In the genomic region with DNA sequence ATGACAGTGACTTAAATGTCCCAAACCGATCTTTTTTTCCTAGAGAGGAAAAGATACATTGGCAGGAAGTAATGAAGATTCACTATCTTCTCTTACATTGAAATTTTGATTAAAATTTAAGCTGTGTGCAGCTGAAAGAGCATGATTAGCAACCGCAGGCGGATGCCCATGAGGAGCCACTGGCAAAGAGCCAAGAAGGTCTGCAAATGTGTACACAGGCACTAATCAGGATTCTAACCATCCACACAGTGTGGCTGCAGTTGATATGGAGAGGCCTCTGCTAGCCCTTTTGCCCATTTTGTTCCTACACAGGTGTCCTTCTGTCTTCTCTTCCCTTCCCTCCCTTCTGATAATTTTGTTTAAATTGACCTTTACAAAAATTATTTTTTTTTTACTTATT, we compare ENCODE assay signal across 24 mouse cellular contexts.
A peak's percentile ranks its signal among the peaks of the same experiment; 100 is the strongest.
DNase-seq lines count a peak whose midpoint lies in the region; ATAC-seq and TF ChIP-seq lines count a peak whose summit lies in the region.
"Had no signal": no experiment of that assay in that cellular context is flagged by ENCODE, and none has a peak within 500 bp of the region (broad histone marks: within the 10 kb centered on the region; RNA-seq: fewer than 3 reads in every experiment).

No protein-coding gene starts in this region.

- H3K27ac ChIP-seq in midbrain, postnatal 0 days (ENCODE audit: low read depth, low read length) = no peak overlapping the region
- H3K27ac ChIP-seq in midbrain, embryonic 15.5 days = no peak overlapping the region
- H3K27ac ChIP-seq: forebrain, embryonic 13.5 days; hindbrain, embryonic 12.5 days; kidney, embryonic 15.5 days; limb, embryonic 13.5 days; midbrain, embryonic 10.5 days had no signal

- WGBS in midbrain, postnatal 0 days = 35% methylated on average over 3 of the region's 3 CpGs
- 51% methylated on average over 3 of the region's 3 CpGs for WGBS in midbrain, embryonic 15.5 days

- no peak for ATAC-seq in midbrain, postnatal 0 days (ENCODE audit: low FRiP score)
- ATAC-seq in midbrain, embryonic 15.5 days (replicated peaks) = no peak
- ATAC-seq: forebrain, embryonic 13.5 days; intestine, postnatal 0 days had no signal

- H3K4me2 ChIP-seq in midbrain, postnatal 0 days (ENCODE audit: low read depth, low read length, poor library complexity, severe bottlenecking) = no peak overlapping the region
- no peak overlapping the region for H3K4me2 ChIP-seq in midbrain, embryonic 15.5 days
- H3K4me2 ChIP-seq: forebrain, embryonic 13.5 days; heart, embryonic 11.5 days; hindbrain, embryonic 12.5 days; kidney, embryonic 15.5 days; limb, embryonic 13.5 days; liver, embryonic 11.5 days had no signal

- no peak for TF ChIP-seq POLR2A in brain, embryonic 14.5 days (IDR thresholded peaks at IDR 0.05; ENCODE audit: borderline replicate concordance, extremely low read depth, insufficient read depth, insufficient read length, poor library complexity, severe bottlenecking)

- peak; percentile 17 for DNase-seq in kidney, postnatal 14 days
- no peak for DNase-seq in kidney, adult 11 months
- DNase-seq in midbrain, postnatal 0 days (ENCODE audit: low spot score) = peak; percentile 51
- DNase-seq in brain, embryonic 14.5 days (ENCODE audit: low read depth) = peak; percentile 72
- no peak for DNase-seq in frontal cortex, postnatal 14 days (ENCODE audit: low spot score in 2 of 2)
- DNase-seq: adrenal gland, postnatal 14 days; cerebellum, adult 18-20 months; cerebellum, postnatal 36 days; gastrocnemius, postnatal 36 days; heart, adult 18-20 months; heart, postnatal 36 days; layer of hippocampus, adult 9-11 months; lung, postnatal 4 days; thymus, postnatal 4 days had no signal

- no peak overlapping the region for H3K4me3 ChIP-seq in midbrain, postnatal 0 days (ENCODE audit: low read depth, low read length)
- H3K4me3 ChIP-seq in midbrain, embryonic 15.5 days = no peak overlapping the region
- H3K4me3 ChIP-seq: forebrain, embryonic 13.5 days; hindbrain, embryonic 12.5 days; kidney, embryonic 15.5 days; limb, embryonic 13.5 days; midbrain, embryonic 10.5 days had no signal

- H3K9me3 ChIP-seq in midbrain, postnatal 0 days (ENCODE audit: low read length) = no peaks in the 10 kb centered on the region
- no peaks in the 10 kb centered on the region for H3K9me3 ChIP-seq in midbrain, embryonic 15.5 days
- H3K9me3 ChIP-seq: forebrain, embryonic 13.5 days; hindbrain, embryonic 12.5 days; kidney, embryonic 15.5 days; limb, embryonic 13.5 days; midbrain, embryonic 10.5 days had no signal

- H3K27me3 ChIP-seq in midbrain, postnatal 0 days (ENCODE audit: insufficient read depth, low read length) = no peaks in the 10 kb centered on the region
- no peaks in the 10 kb centered on the region for H3K27me3 ChIP-seq in midbrain, embryonic 15.5 days (replicated peaks)
- H3K27me3 ChIP-seq: CH12.LX; forebrain, embryonic 13.5 days; hindbrain, embryonic 12.5 days; kidney, embryonic 15.5 days had no signal

- H3K9ac ChIP-seq in midbrain, postnatal 0 days (replicated peaks; ENCODE audit: low read length, poor library complexity, severe bottlenecking) = no peak overlapping the region
- H3K9ac ChIP-seq in midbrain, embryonic 15.5 days = no peak overlapping the region
- H3K9ac ChIP-seq: forebrain, embryonic 13.5 days; hindbrain, embryonic 12.5 days; kidney, embryonic 15.5 days; limb, embryonic 13.5 days had no signal

- no peak for TF ChIP-seq CTCF in midbrain, postnatal 0 days (IDR thresholded peaks at IDR 0.05)
- TF ChIP-seq CTCF in brain, embryonic 14.5 days (IDR thresholded peaks at IDR 0.05; ENCODE audit: borderline replicate concordance, extremely low read depth, insufficient read depth, insufficient read length) = no peak

- peaks cover 8% of the 10 kb centered on the region; the same call in 1 of the 2 replicates for H3K36me3 ChIP-seq in midbrain, postnatal 0 days (ENCODE audit: insufficient read depth, low read length)
- no peaks in the 10 kb centered on the region; the same call in 1 of the 2 replicates for H3K36me3 ChIP-seq in midbrain, embryonic 15.5 days (replicated peaks)
- H3K36me3 ChIP-seq: kidney, embryonic 15.5 days had no signal

- H3K4me1 ChIP-seq in midbrain, postnatal 0 days (ENCODE audit: insufficient read depth, low read length) = no peaks in the 10 kb centered on the region
- peaks cover 31% of the 10 kb centered on the region for H3K4me1 ChIP-seq in midbrain, embryonic 15.5 days
- H3K4me1 ChIP-seq: kidney, embryonic 15.5 days had no signal

Comparison
In these comparisons a context has a peak if more than half of its experiments do, and no peak if none do; other contexts are left out.
1. DNase-seq: peak in kidney, postnatal 14 days (single experiment), midbrain, postnatal 0 days (single experiment) and brain, embryonic 14.5 days (single experiment); none in kidney, adult 11 months (single experiment) and frontal cortex, postnatal 14 days (0 of 2).